Mouse (Mus musculus): ENCODE results near the gene A630001G21Rik.

The A630001G21Rik gene

GRCm38 (mm10) chr1:85771976-85772375, 6.5 kb downstream of the A630001G21Rik start:
- no peak for DNase-seq (ENCODE audit: low read depth, low spot score)

- no peak for DNase-seq (ENCODE audit: low read depth, low spot score)
These were observed 10.7 kb downstream of the A630001G21Rik start for GRCm38 (mm10) chr1:85767754-85768153.

- no peak for DNase-seq (ENCODE audit: low read depth, low spot score)
These were observed 12.3 kb downstream of the A630001G21Rik start for GRCm38 (mm10) chr1:85766120-85766519.

GRCm38 (mm10) chr1:85764291-85764690, 14.2 kb downstream of the A630001G21Rik start:
- no peak for DNase-seq (ENCODE audit: low read depth, low spot score)

GRCm38 (mm10) chr1:85763386-85763785, 15.1 kb downstream of the A630001G21Rik start:
- peak; percentile 61 for DNase-seq (ENCODE audit: low read depth, low spot score)

GRCm38 (mm10) chr1:85761665-85762064, 16.8 kb downstream of the A630001G21Rik start:
- peak; percentile 80 for DNase-seq (ENCODE audit: low read depth, low spot score)

- no peak for DNase-seq (ENCODE audit: low read depth, low spot score)
These were observed 19.5 kb downstream of the A630001G21Rik start for GRCm38 (mm10) chr1:85758969-85759293.

- DNase-seq (ENCODE audit: low read depth, low spot score) = no peak
These were observed 20.0 kb downstream of the A630001G21Rik start for GRCm38 (mm10) chr1:85758231-85758968.

GRCm38 (mm10) chr1:85757531-85758230, 20.8 kb downstream of the A630001G21Rik start:
- no peak for DNase-seq (ENCODE audit: low read depth, low spot score)

GRCm38 (mm10) chr1:85751932-85752680, 26.3 kb downstream of the A630001G21Rik start:
- peak; percentile 66 for DNase-seq (ENCODE audit: low read depth, low spot score)

- peak; percentile 89 for DNase-seq (ENCODE audit: low read depth, low spot score)
These were observed 26.9 kb downstream of the A630001G21Rik start for GRCm38 (mm10) chr1:85751494-85751893.

- DNase-seq (ENCODE audit: low read depth, low spot score) = peak; percentile 73
These were observed 27.8 kb downstream of the A630001G21Rik start for GRCm38 (mm10) chr1:85750650-85751049.

GRCm38 (mm10) chr1:85749829-85750228, 28.6 kb downstream of the A630001G21Rik start:
- DNase-seq (ENCODE audit: low read depth, low spot score) = peak; percentile 58

- DNase-seq (ENCODE audit: low read depth, low spot score) = no peak
These were observed 31.9 kb downstream of the A630001G21Rik start for GRCm38 (mm10) chr1:85746511-85746910.

- peak; percentile 29 for DNase-seq (ENCODE audit: low read depth, low spot score)
These were observed 33.9 kb downstream of the A630001G21Rik start for GRCm38 (mm10) chr1:85744539-85744938.

- no peak for DNase-seq (ENCODE audit: low read depth, low spot score)
These were observed 35.4 kb downstream of the A630001G21Rik start for GRCm38 (mm10) chr1:85742916-85743505.

- peak; percentile 57 for DNase-seq (ENCODE audit: low read depth, low spot score)
These were observed 36.1 kb downstream of the A630001G21Rik start for GRCm38 (mm10) chr1:85742333-85742732.

- no peak for DNase-seq (ENCODE audit: low read depth, low spot score)
These were observed 37.5 kb downstream of the A630001G21Rik start for GRCm38 (mm10) chr1:85740923-85741322.

- DNase-seq (ENCODE audit: low read depth, low spot score) = peak; percentile 79
These were observed 38.6 kb downstream of the A630001G21Rik start for GRCm38 (mm10) chr1:85739819-85740218.

GRCm38 (mm10) chr1:85739000-85739399, 39.4 kb downstream of the A630001G21Rik start:
- DNase-seq (ENCODE audit: low read depth, low spot score) = peak; percentile 50

- peak; percentile 92 for DNase-seq (ENCODE audit: low read depth, low spot score)
These were observed 41.9 kb downstream of the A630001G21Rik start for GRCm38 (mm10) chr1:85736355-85737184.
